Mouse (Mus musculus): Measurements from ENCODE around the gene Olfr1418. TPM values are rescaled to one million over a fixed set of nuclear protein-coding genes. Genes with fewer than 3 reads are reported as not detected.
A peak's percentile ranks its signal among the peaks of the same experiment; 100 is the strongest.

The Olfr1418 gene
- total RNA-seq, 2 experiments from 2014 or later = not detected

- DNase-seq = peak; percentile 12
These were observed 50.0 kb downstream of the Olfr1418 start for GRCm38 (mm10) chr19:11810856-11811255.

GRCm38 (mm10) chr19:11810003-11810758, 50.7 kb downstream of the Olfr1418 start:
- no peak for DNase-seq

GRCm38 (mm10) chr19:11808452-11808851, 52.4 kb downstream of the Olfr1418 start:
- no peak for DNase-seq

- DNase-seq = no peak
These were observed 53.0 kb downstream of the Olfr1418 start for GRCm38 (mm10) chr19:11807822-11808221.

GRCm38 (mm10) chr19:11807251-11807650, 53.6 kb downstream of the Olfr1418 start:
- DNase-seq = no peak

- no peak for DNase-seq
These were observed 56.4 kb downstream of the Olfr1418 start for GRCm38 (mm10) chr19:11804423-11804822.

Other genes starting within 250 kb of the Olfr1418 start
- gene Ms4a2, start 237.3 kb downstream of the Olfr1418 start, total RNA-seq (2021) = under 1 TPM; 0.12 to 0.24 TPM
- under 1 TPM in 1 of 2 experiments, not detected in 1; 0.63 TPM for gene Ms4a3, start 220.2 kb downstream of the Olfr1418 start, total RNA-seq (2021)
- gene Oosp2, start 200.5 kb downstream of the Olfr1418 start, total RNA-seq (2021) = not detected
- 1 to 10 TPM in 1 of 2 experiments, not detected in 1; 1.2 TPM for gene Oosp1, start 169.9 kb downstream of the Olfr1418 start, total RNA-seq (2021)
- gene Oosp3, start 164.0 kb downstream of the Olfr1418 start, total RNA-seq (2021) = not detected
- not detected for gene Gif, start 113.5 kb downstream of the Olfr1418 start, total RNA-seq (2021)
- gene Mrpl16, start 90.7 kb downstream of the Olfr1418 start, total RNA-seq (2021) = 10 to 100 TPM; 71.8 to 74.5 TPM
- 1 to 10 TPM; 5.8 to 7.3 TPM for gene Stx3, start 41.7 kb downstream of the Olfr1418 start, total RNA-seq (2021)
- not detected for gene Olfr1417, start 21.8 kb downstream of the Olfr1418 start, total RNA-seq (2021)
- gene Olfr1419, start 14.0 kb upstream of the Olfr1418 start, total RNA-seq (2021) = not detected
- not detected for gene Olfr1420, start 25.5 kb upstream of the Olfr1418 start, total RNA-seq (2021)
- gene Patl1, start 51.3 kb upstream of the Olfr1418 start, total RNA-seq (2021) = 10 to 100 TPM; 30.5 to 34.7 TPM
- 10 to 100 TPM; 60.8 to 65.6 TPM for gene Osbp, start 104.9 kb upstream of the Olfr1418 start, total RNA-seq (2021)
- not detected for gene Olfr1423, start 180.3 kb upstream of the Olfr1418 start, total RNA-seq (2021)
- gene Olfr1424, start 201.6 kb upstream of the Olfr1418 start, total RNA-seq (2021) = not detected
- not detected for gene Olfr1425, start 216.7 kb upstream of the Olfr1418 start, total RNA-seq (2021)
- not detected for gene Olfr1426, start 230.9 kb upstream of the Olfr1418 start, total RNA-seq (2021)
- gene Olfr1427, start 242.3 kb upstream of the Olfr1418 start, total RNA-seq (2021) = not detected

Measured in adrenal gland, postnatal 10 days (tissue).